Mouse (Mus musculus) left cerebral cortex, adult 2 months (tissue): ENCODE data around the gene Cd209a. TPM values are rescaled to one million over a fixed set of nuclear protein-coding genes. Genes with fewer than 3 reads are reported as not detected.

Source experiments
- DNase-seq, 2 experiments: peaks; one replicate each; pipeline ENCODE4 v3.0.0; 2021 to 2022; ENCODE audit warnings: low spot score in 2 of 2, mixed read lengths in 1 of 2; ENCODE audit errors: extremely low spot score in 1 of 2
- H3K27ac ChIP-seq: fragments of 200-600 bp; 2 replicates; pipeline ENCODE4 v1.8.1; 2022
- H3K4me3 ChIP-seq: fragments of 200-600 bp; 2 replicates; pipeline ENCODE4 v1.8.1; 2022
- CTCF ChIP-seq: fragments of 200-600 bp; IDR thresholded peaks from 2 replicates; pipeline ENCODE4 v1.8.1; 2022; ENCODE audit warnings: antibody characterized with exemption, mild to moderate bottlenecking, moderate library complexity
- intact Hi-C: fragments of 180-260 bp; cut with DNase I; formaldehyde crosslinking; loops from one replicate; pipeline ENCODE4 v1.15.1; 2025
- microRNA-seq, 2 experiments: library from miRNA; unstranded; fragments of <30 nt; microRNA quantifications; one replicate each; pipeline ENCODE4 v1.2.0; 2021
- total RNA-seq, 2 experiments: library from RNA; stranded (reverse); gene quantifications; 2 replicates each; pipeline ENCODE4 v1.2.3; 2021

Cd209a gene
- total RNA-seq, 2 experiments from 2014 or later = 0.54 to 1.5 TPM

- peak; percentile 48 for TF ChIP-seq CTCF
- peak; percentile 30 for DNase-seq
- Histone ChIP-seq H3K27ac (no peak overlapping the region), H3K4me3 (no peak overlapping the region)
- intact Hi-C loops = no loop called here
Observed at GRCm38 (mm10) chr8:3705711-3706110, 43.1 kb downstream of the Cd209a start.

- intact Hi-C loops = no loop called here
- no peak for DNase-seq
- Histone ChIP-seq H3K27ac (no peak overlapping the region), H3K4me3 (no peak overlapping the region)
- TF ChIP-seq CTCF = no peak
Observed at GRCm38 (mm10) chr8:3701491-3701890, 47.3 kb downstream of the Cd209a start.

- intact Hi-C loops = no loop called here
Observed at GRCm38 (mm10) chr8:3694121-3694520, 54.7 kb downstream of the Cd209a start, which contains the start of gene Fcer2a. TSS of gene Fcer2a (minus strand) at chr8:3694175.

More at GRCm38 (mm10) chr8:3694121-3694520, 54.7 kb downstream of the Cd209a start, which contains the start of gene Fcer2a:
- TF ChIP-seq CTCF = no peak
- DNase-seq = no peak
- Histone ChIP-seq H3K4me3 (no peak within 1 kb of the TSS), H3K27ac (no peak within 1 kb of the TSS)

Small RNAs within 50 kb of the gene (microRNA-seq; reads per million reads assigned to microRNA genes)
- gene Gm24934 = 0 reads per million in 2 experiments

Other genes with a start within 250 kb of the Cd209a start
- gene Mcoln1, start 248.5 kb downstream of the Cd209a start, total RNA-seq = 10 to 100 TPM; 90.6 to 96.1 TPM
- gene Pnpla6, start 233.6 kb downstream of the Cd209a start, total RNA-seq = 10 to 100 TPM; 76.5 to 86.0 TPM
- gene C330021F23Rik, start 181.0 kb downstream of the Cd209a start, total RNA-seq = not detected
- gene Camsap3, start 161.7 kb downstream of the Cd209a start, total RNA-seq = 10 to 100 TPM; 33.6 to 35.4 TPM
- gene Xab2, start 127.7 kb downstream of the Cd209a start, total RNA-seq = 10 to 100 TPM; 37.3 to 38.4 TPM
- gene Pet100, start 127.4 kb downstream of the Cd209a start, total RNA-seq = 10 to 100 TPM; 72.8 to 84.1 TPM
- not detected for gene Pcp2, start 123.4 kb downstream of the Cd209a start, total RNA-seq
- gene Stxbp2, start 118.0 kb downstream of the Cd209a start, total RNA-seq = 10 to 100 TPM; 50.7 to 65.6 TPM
- gene Retn, start 93.2 kb downstream of the Cd209a start, total RNA-seq = 1 to 10 TPM in 1 of 2 experiments, under 1 TPM in 1; 0.79 to 1.2 TPM
- gene Mcemp1, start 83.2 kb downstream of the Cd209a start, total RNA-seq = under 1 TPM; 0.23 to 0.37 TPM
- gene Fcor, start 76.6 kb downstream of the Cd209a start, total RNA-seq = 10 to 100 TPM; 10.8 to 14.2 TPM
- gene Trappc5, start 72.7 kb downstream of the Cd209a start, total RNA-seq = 10 to 100 TPM; 26.4 to 27.2 TPM
- gene Fcer2a, start 54.8 kb downstream of the Cd209a start, total RNA-seq = not detected
- not detected for gene Clec4g, start 28.3 kb downstream of the Cd209a start, total RNA-seq
- gene Cd209e, start 105.3 kb upstream of the Cd209a start, total RNA-seq = not detected
- gene Cd209d, start 129.6 kb upstream of the Cd209a start, total RNA-seq = not detected
- gene Cd209b, start 177.9 kb upstream of the Cd209a start, total RNA-seq = 1 to 10 TPM in 1 of 2 experiments, under 1 TPM in 1; 0.91 to 1.0 TPM
- gene Cd209c, start 205.8 kb upstream of the Cd209a start, total RNA-seq = under 1 TPM; 0.30 to 0.34 TPM